Mouse (Mus musculus) ovary, adult 18-20 months (tissue): ENCODE data around the gene Hexb.

Experiments
- DNase-seq: peaks from one replicate; pipeline ENCODE4 v3.0.0; 2022; ENCODE audit warnings: low spot score, mixed read lengths

The Hexb gene

GRCm38 (mm10) chr13:97224341-97224982, 26.3 kb upstream of the Hexb start:
- no peak for DNase-seq

- DNase-seq = no peak
These were observed 25.7 kb upstream of the Hexb start for GRCm38 (mm10) chr13:97223856-97224255.

GRCm38 (mm10) chr13:97220022-97220421, 21.9 kb upstream of the Hexb start:
- DNase-seq = no peak

- no peak for DNase-seq
These were observed 18.0 kb upstream of the Hexb start for GRCm38 (mm10) chr13:97216196-97216595.

GRCm38 (mm10) chr13:97215563-97215962, 17.4 kb upstream of the Hexb start:
- no peak for DNase-seq

- no peak for DNase-seq
These were observed 16.6 kb upstream of the Hexb start for GRCm38 (mm10) chr13:97214583-97215268.

- no peak for DNase-seq
These were observed 10.4 kb upstream of the Hexb start for GRCm38 (mm10) chr13:97208500-97209010.

- DNase-seq = no peak
These were observed 9.9 kb upstream of the Hexb start for GRCm38 (mm10) chr13:97208112-97208478.

GRCm38 (mm10) chr13:97207472-97208111, 9.4 kb upstream of the Hexb start:
- no peak for DNase-seq

GRCm38 (mm10) chr13:97206046-97206445, 7.9 kb upstream of the Hexb start:
- DNase-seq = no peak

GRCm38 (mm10) chr13:97205052-97205701, 7.0 kb upstream of the Hexb start:
- peak; percentile 74 for DNase-seq

- DNase-seq = no peak
These were observed 3.7 kb upstream of the Hexb start for GRCm38 (mm10) chr13:97201896-97202295.

- DNase-seq = no peak
These were observed 2.9 kb upstream of the Hexb start for GRCm38 (mm10) chr13:97201076-97201475.

GRCm38 (mm10) chr13:97199123-97199522, 966 bp upstream of the Hexb start:
- no peak for DNase-seq

GRCm38 (mm10) chr13:97196925-97197218, 1.3 kb downstream of the Hexb start:
- no peak for DNase-seq

GRCm38 (mm10) chr13:97196186-97196924, 1.8 kb downstream of the Hexb start:
- no peak for DNase-seq

GRCm38 (mm10) chr13:97193420-97193819, 4.7 kb downstream of the Hexb start:
- DNase-seq = peak; percentile 44

- DNase-seq = no peak
These were observed 5.5 kb downstream of the Hexb start for GRCm38 (mm10) chr13:97192649-97193048.

GRCm38 (mm10) chr13:97187693-97188092, 10.5 kb downstream of the Hexb start:
- DNase-seq = no peak

GRCm38 (mm10) chr13:97186346-97186745, 11.8 kb downstream of the Hexb start:
- no peak for DNase-seq

- DNase-seq = no peak
These were observed 13.5 kb downstream of the Hexb start for GRCm38 (mm10) chr13:97184656-97185055.

- no peak for DNase-seq
These were observed 14.0 kb downstream of the Hexb start for GRCm38 (mm10) chr13:97184168-97184567.
